Comparison of ENCODE assay signal across 11 mouse cellular contexts in the genomic region with DNA sequence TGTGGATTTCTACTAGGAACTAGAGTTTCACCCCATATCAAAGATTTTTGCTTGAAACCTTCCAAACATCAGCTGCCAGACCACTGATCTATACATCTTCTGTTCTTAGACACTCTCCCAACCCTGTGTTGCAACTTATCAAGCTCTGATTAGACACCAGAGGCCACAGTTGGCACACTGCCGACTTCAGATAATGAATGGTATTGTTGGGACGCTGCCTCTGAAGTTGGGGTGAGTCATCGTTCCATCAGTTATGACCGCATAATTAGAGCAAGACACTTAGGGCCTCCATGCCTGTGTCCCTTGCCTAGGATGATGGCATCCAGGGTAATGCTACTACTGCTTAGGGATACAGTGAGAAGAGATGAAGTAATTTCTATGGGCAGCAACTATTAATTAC.
DNase-seq lines count a peak whose midpoint lies in the region; ATAC-seq and TF ChIP-seq lines count a peak whose summit lies in the region.
"Had no signal": no experiment of that assay in that cellular context is flagged by ENCODE, and none has a peak within 500 bp of the region (broad histone marks: within the 10 kb centered on the region; RNA-seq: fewer than 3 reads in every experiment).

No protein-coding gene starts in this region.

- intact Hi-C loops in heart, postnatal 25 days (cut with DNase I) = no loop called here

- DNase-seq in heart, postnatal 25 days (ENCODE audit: low spot score) = no peak
- peak; percentile 25 for DNase-seq in midbrain, postnatal 0 days (ENCODE audit: low spot score)
- no peak for DNase-seq in Patski (ENCODE audit: low read depth, low spot score)
- DNase-seq: kidney, adult 8-10 months; lung, adult 18-20 months had no signal

- peak overlapping the region; percentile 57 for H3K27ac ChIP-seq in heart, embryonic 12.5 days (ENCODE audit: poor library complexity, severe bottlenecking)
- H3K27ac ChIP-seq in midbrain, postnatal 0 days (ENCODE audit: low read depth, low read length) = no peak overlapping the region
- no peak overlapping the region for H3K27ac ChIP-seq in midbrain, embryonic 16.5 days (ENCODE audit: low read length)
- H3K27ac ChIP-seq in olfactory bulb, adult 2 months (ENCODE audit: insufficient read depth, low read depth, low read length) = peak overlapping the region; percentile 49
- H3K27ac ChIP-seq in neural tube, embryonic 15.5 days (replicated peaks) = no peak overlapping the region
- H3K27ac ChIP-seq: hindbrain, embryonic 12.5 days; limb, embryonic 10.5 days had no signal

- TF ChIP-seq POLR2A in olfactory bulb, adult 2 months (IDR thresholded peaks at IDR 0.05; ENCODE audit: insufficient read depth, low read depth, low read length) = no peak

- in situ Hi-C loops in Patski (cut with MboI; ENCODE audit: low pct_unique_long_range_greater_than_20kb) = no loop called here

- no peaks in the 10 kb centered on the region for H3K9me3 ChIP-seq in heart, embryonic 12.5 days (replicated peaks)
- H3K9me3 ChIP-seq in midbrain, postnatal 0 days (ENCODE audit: low read length) = no peaks in the 10 kb centered on the region
- H3K9me3 ChIP-seq in midbrain, embryonic 16.5 days (replicated peaks; ENCODE audit: control insufficient read depth, low read length, poor library complexity, severe bottlenecking) = no peaks in the 10 kb centered on the region
- no peaks in the 10 kb centered on the region for H3K9me3 ChIP-seq in neural tube, embryonic 15.5 days (replicated peaks)
- H3K9me3 ChIP-seq: hindbrain, embryonic 12.5 days; limb, embryonic 10.5 days had no signal

- H3K4me2 ChIP-seq in heart, embryonic 12.5 days = no peak overlapping the region
- no peak overlapping the region for H3K4me2 ChIP-seq in midbrain, postnatal 0 days (ENCODE audit: low read depth, low read length, poor library complexity, severe bottlenecking)
- H3K4me2 ChIP-seq in midbrain, embryonic 16.5 days (ENCODE audit: low read length) = no peak overlapping the region
- H3K4me2 ChIP-seq in neural tube, embryonic 15.5 days = no peak overlapping the region
- H3K4me2 ChIP-seq: hindbrain, embryonic 12.5 days had no signal

- H3K27me3 ChIP-seq in heart, embryonic 12.5 days (replicated peaks) = no peaks in the 10 kb centered on the region
- H3K27me3 ChIP-seq in midbrain, postnatal 0 days (ENCODE audit: insufficient read depth, low read length) = no peaks in the 10 kb centered on the region
- no peaks in the 10 kb centered on the region for H3K27me3 ChIP-seq in midbrain, embryonic 16.5 days (ENCODE audit: control insufficient read depth, insufficient read depth, low read depth, low read length)
- H3K27me3 ChIP-seq in Patski = peaks cover 8% of the 10 kb centered on the region
- H3K27me3 ChIP-seq in neural tube, embryonic 15.5 days (replicated peaks) = no peaks in the 10 kb centered on the region
- H3K27me3 ChIP-seq: hindbrain, embryonic 12.5 days had no signal

- no peak overlapping the region for H3K4me3 ChIP-seq in heart, embryonic 12.5 days
- H3K4me3 ChIP-seq in midbrain, postnatal 0 days (ENCODE audit: low read depth, low read length) = no peak overlapping the region
- no peak overlapping the region for H3K4me3 ChIP-seq in midbrain, embryonic 16.5 days (ENCODE audit: low read depth, low read length)
- no peak overlapping the region for H3K4me3 ChIP-seq in olfactory bulb, adult 2 months (ENCODE audit: insufficient read depth, low read depth, low read length)
- H3K4me3 ChIP-seq in neural tube, embryonic 15.5 days (replicated peaks) = no peak overlapping the region
- H3K4me3 ChIP-seq: hindbrain, embryonic 12.5 days; limb, embryonic 10.5 days had no signal

- no peaks in the 10 kb centered on the region for H3K36me3 ChIP-seq in heart, embryonic 12.5 days
- H3K36me3 ChIP-seq in midbrain, postnatal 0 days (ENCODE audit: insufficient read depth, low read length) = no peaks in the 10 kb centered on the region
- H3K36me3 ChIP-seq in midbrain, embryonic 16.5 days (ENCODE audit: control insufficient read depth, insufficient read depth, low read length) = no peaks in the 10 kb centered on the region
- no peaks in the 10 kb centered on the region for H3K36me3 ChIP-seq in neural tube, embryonic 15.5 days
- H3K36me3 ChIP-seq: hindbrain, embryonic 12.5 days; limb, embryonic 10.5 days had no signal

- H3K4me1 ChIP-seq in heart, embryonic 12.5 days (replicated peaks) = peaks cover 6% of the 10 kb centered on the region; the same call in 1 of the 2 replicates
- H3K4me1 ChIP-seq in midbrain, postnatal 0 days (ENCODE audit: insufficient read depth, low read length) = no peaks in the 10 kb centered on the region
- no peaks in the 10 kb centered on the region for H3K4me1 ChIP-seq in midbrain, embryonic 16.5 days (ENCODE audit: control insufficient read depth, insufficient read depth, low read length)
- peaks cover 9% of the 10 kb centered on the region for H3K4me1 ChIP-seq in olfactory bulb, adult 2 months (ENCODE audit: control insufficient read depth, insufficient read depth, low read length)
- no peaks in the 10 kb centered on the region for H3K4me1 ChIP-seq in neural tube, embryonic 15.5 days
- H3K4me1 ChIP-seq: limb, embryonic 10.5 days had no signal

- H3K9ac ChIP-seq in heart, embryonic 12.5 days = no peak overlapping the region
- no peak overlapping the region for H3K9ac ChIP-seq in midbrain, postnatal 0 days (replicated peaks; ENCODE audit: low read length, poor library complexity, severe bottlenecking)
- H3K9ac ChIP-seq in midbrain, embryonic 16.5 days (ENCODE audit: low read depth, low read length) = no peak overlapping the region
- no peak overlapping the region for H3K9ac ChIP-seq in neural tube, embryonic 15.5 days (replicated peaks)
- H3K9ac ChIP-seq: hindbrain, embryonic 12.5 days had no signal

- POLR2A ChIA-PET in Patski (lab: Charles Lee) = no interaction called here

- WGBS in heart, embryonic 12.5 days = 48% methylated on average over 4 of the region's 4 CpGs
- 85% methylated on average over 4 of the region's 4 CpGs for WGBS in midbrain, postnatal 0 days
- 84% methylated on average over 4 of the region's 4 CpGs for WGBS in midbrain, embryonic 16.5 days
- 25% methylated on average over 4 of the region's 4 CpGs for WGBS in olfactory bulb, adult 2 months
- WGBS in neural tube, embryonic 15.5 days = 81% methylated on average over 4 of the region's 4 CpGs

- ATAC-seq in heart, embryonic 12.5 days (ENCODE audit: insufficient number of reproducible peaks, low FRiP score) = no peak
- ATAC-seq in midbrain, postnatal 0 days (ENCODE audit: low FRiP score) = no peak
- ATAC-seq in midbrain, embryonic 16.5 days = no peak
- ATAC-seq in Patski = peak; percentile 54
- ATAC-seq in neural tube, embryonic 15.5 days (ENCODE audit: low FRiP score) = no peak

- CTCF ChIA-PET in Patski (lab: Charles Lee) = interaction anchor here (0.9 kb wide), 1 partner anchor 22 kb away, joined by 3 read pairs; no protein-coding TSS in a partner anchor

- TF ChIP-seq CTCF in midbrain, postnatal 0 days (IDR thresholded peaks at IDR 0.05) = no peak
- no peak for TF ChIP-seq CTCF in Patski (IDR thresholded peaks at IDR 0.05)
- no peak for TF ChIP-seq CTCF in olfactory bulb, adult 2 months (IDR thresholded peaks at IDR 0.05; ENCODE audit: insufficient read depth, low read depth, low read length)

Comparison
In these comparisons a context has a peak if more than half of its experiments do, and no peak if none do; other contexts are left out.
1. H3K27ac ChIP-seq: peak in heart, embryonic 12.5 days (single experiment) and olfactory bulb, adult 2 months (single experiment); none in midbrain, postnatal 0 days (single experiment), midbrain, embryonic 16.5 days (single experiment) and neural tube, embryonic 15.5 days (single experiment).